Mouse (Mus musculus) heart, adult 2 months (tissue): ENCODE results near the gene Slfn3. TPM values are rescaled to one million over a fixed set of nuclear protein-coding genes. Genes with fewer than 3 reads are reported as not detected.
"Not testable (repeated sequence)": the region's sequence is repeated elsewhere in the genome, so short reads cannot be mapped to it uniquely, and the experiment has no call there.

Experiments
- DNase-seq, 2 experiments: peaks; one replicate each; pipeline ENCODE4 v3.0.0; 2021
- H3K27ac ChIP-seq: fragments of 200-600 bp; 2 replicates; pipeline ENCODE4 v1.8.1; 2022
- H3K27me3 ChIP-seq: fragments of 200-500 bp; 2 replicates; pipeline ENCODE4 v1.6.1; 2012; ENCODE audit warnings: mild to moderate bottlenecking, low read length, inconsistent platforms, mixed read lengths; ENCODE audit not compliant: control insufficient read depth, insufficient read depth
- H3K36me3 ChIP-seq: fragments of 200-500 bp; 2 replicates; pipeline ENCODE4 v1.6.1; 2012; ENCODE audit warnings: low read length, inconsistent platforms; ENCODE audit not compliant: control insufficient read depth, insufficient read depth
- H3K4me1 ChIP-seq: fragments of 200-500 bp; 2 replicates; pipeline ENCODE4 v1.6.1; 2011; ENCODE audit warnings: low read length; ENCODE audit not compliant: control insufficient read depth, insufficient read depth
- H3K4me3 ChIP-seq: fragments of 200-600 bp; 2 replicates; pipeline ENCODE4 v1.8.1; 2022
- H3K79me2 ChIP-seq: fragments of 200-500 bp; replicated peaks from 2 replicates; pipeline ENCODE4 v1.6.1; 2012; ENCODE audit warnings: mild to moderate bottlenecking, inconsistent platforms, low read length, moderate library complexity, mixed read lengths; ENCODE audit not compliant: control insufficient read depth, insufficient read depth
- H3K9ac ChIP-seq: fragments of 200-500 bp; 2 replicates; pipeline ENCODE4 v1.6.1; 2012; ENCODE audit warnings: low read depth, mild to moderate bottlenecking, control low read depth, inconsistent platforms, low read length, mixed read lengths
- CTCF ChIP-seq: fragments of 200-600 bp; IDR thresholded peaks from 2 replicates; pipeline ENCODE4 v1.8.1; 2022; ENCODE audit warnings: antibody characterized with exemption, mild to moderate bottlenecking, moderate library complexity
- EP300 ChIP-seq: fragments of 200-500 bp; IDR thresholded peaks from 2 replicates; pipeline ENCODE4 v1.6.1; 2011; ENCODE audit warnings: low read depth, low read length, control low read depth; ENCODE audit not compliant: insufficient read depth
- POLR2A ChIP-seq: fragments of 200-500 bp; IDR thresholded peaks from 2 replicates; pipeline ENCODE4 v1.6.1; 2011; ENCODE audit warnings: mild to moderate bottlenecking, low read depth, low read length, control low read depth; ENCODE audit not compliant: insufficient read depth
- WGBS: fragments of 180-500 bp; shearing (Covaris S2); methylation state at CpG from one replicate; pipeline ENCODE4 v1.1.7; 2018; 5-methylcytosine and 5-hydroxymethylcytosine counted together
- intact Hi-C: fragments of 180-260 bp; cut with DNase I; formaldehyde crosslinking; loops from one replicate; pipeline ENCODE4 v1.15.1; 2025
- long read RNA-seq: library from polyadenylated mRNA; stranded (forward); transcript quantifications from one replicate; pipeline ENCODE4 v2.0.0, GENCODE M21; 2021
- polyA plus RNA-seq: library from polyadenylated mRNA; depleted of rRNA; stranded (reverse); fragments of >200 nt; gene quantifications from 2 replicates; pipeline ENCODE4 v1.2.3, GENCODE M21; 2012; rRNA removed
- total RNA-seq, 2 experiments: library from RNA; stranded (reverse); gene quantifications; 2 replicates each; pipeline ENCODE4 v1.2.3; 2021

Slfn3 gene
- total RNA-seq (1 to 10 TPM; 2.0 to 3.5 TPM), polyA plus RNA-seq (0.72 and 1.9 TPM in 2 replicates)
- long read RNA-seq, result 0 reads

- peak; percentile 61 to 70 for DNase-seq
- Histone ChIP-seq H3K79me2 (no peaks in the 10 kb centered on the region), H3K27ac (peak within 1 kb of the TSS; percentile 77), H3K9ac (peak within 1 kb of the TSS; percentile 74), H3K27me3 (no peaks in the 10 kb centered on the region), H3K4me1 (peaks cover 2% of the 10 kb centered on the region; the same call in 1 of the 2 replicates), H3K36me3 (no peaks in the 10 kb centered on the region; the same call in 1 of the 2 replicates), H3K4me3 (peak within 1 kb of the TSS; percentile 41)
- TF ChIP-seq EP300 (0 out of 2 replicates have a peak, but pooled peaks have one; percentile 43), CTCF (no peak), POLR2A (peak; percentile 79)
- WGBS, result 36% methylated on average over 12 of the region's 12 CpGs
- intact Hi-C loops, result no loop called here
These were observed at the start of gene Slfn3 for GRCm38 (mm10) chr11:83191134-83191893. Gene Slfn3, plus strand, starts transcription at chr11:83191330.

GRCm38 (mm10) chr11:83148939-83149338, 42.2 kb upstream of the Slfn3 start:
- WGBS, result no CpG with 5 or more reads among the region's 1 CpGs
- H3K27me3 ChIP-seq, H3K27ac ChIP-seq, H3K36me3 ChIP-seq, H3K4me3 ChIP-seq, H3K4me1 ChIP-seq, H3K79me2 ChIP-seq, intact Hi-C loops, H3K9ac ChIP-seq, DNase-seq: not testable (repeated sequence)

- Histone ChIP-seq H3K79me2 (no peaks in the 10 kb centered on the region), H3K27ac (no peak within 1 kb of the TSS), H3K27me3 (no peaks in the 10 kb centered on the region), H3K36me3 (no peaks in the 10 kb centered on the region), H3K9ac (peak within 1 kb of the TSS; percentile 15; the same call in 1 of the 2 replicates), H3K4me3 (no peak within 1 kb of the TSS), H3K4me1 (peaks cover 2% of the 10 kb centered on the region)
- intact Hi-C loops, result no loop called here
- no peak for TF ChIP-seq POLR2A
- TF ChIP-seq EP300, result no peak
- TF ChIP-seq CTCF, result no peak
- no peak for DNase-seq
- 79% methylated on average over 12 of the region's 12 CpGs for WGBS
These were observed 16.1 kb upstream of the Slfn3 start, which contains the start of gene Slfn4 for GRCm38 (mm10) chr11:83174948-83175539. Gene Slfn4, plus strand, starts transcription at chr11:83175186.

GRCm38 (mm10) chr11:83192001-83192400, 871 bp downstream of the Slfn3 start:
- intact Hi-C loops, result loop anchor here (1.0 kb wide), 1 partner anchor 277 kb away; no protein-coding TSS in a partner anchor
- TF ChIP-seq CTCF (peak; percentile 85), EP300 (no peak), POLR2A (0 out of 2 replicates have a peak, but pooled peaks have one; percentile 26)
- H3K79me2 ChIP-seq, result no peaks in the 10 kb centered on the region
- H3K4me1 ChIP-seq, result peaks cover 2% of the 10 kb centered on the region; the same call in 1 of the 2 replicates
- no peaks in the 10 kb centered on the region; the same call in 1 of the 2 replicates for H3K36me3 ChIP-seq
- H3K9ac ChIP-seq, result peak overlapping the region; percentile 51
- H3K4me3 ChIP-seq, result peak overlapping the region; percentile 41
- no peaks in the 10 kb centered on the region for H3K27me3 ChIP-seq
- peak; percentile 20 to 37 for DNase-seq
- 33% methylated on average over 3 of the region's 3 CpGs for WGBS
- peak overlapping the region; percentile 77 for H3K27ac ChIP-seq

- TF ChIP-seq POLR2A (no peak), EP300 (no peak), CTCF (no peak)
- Histone ChIP-seq H3K27me3 (no peaks in the 10 kb centered on the region), H3K4me3 (no peak overlapping the region), H3K36me3 (peaks cover 5% of the 10 kb centered on the region), H3K4me1 (no peaks in the 10 kb centered on the region), H3K79me2 (no peaks in the 10 kb centered on the region), H3K27ac (no peak overlapping the region), H3K9ac (no peak overlapping the region)
- intact Hi-C loops, result no loop called here
- no peak for DNase-seq
These were observed 13.9 kb downstream of the Slfn3 start for GRCm38 (mm10) chr11:83205002-83205401.

- no peak for DNase-seq
- TF ChIP-seq POLR2A, result no peak
- TF ChIP-seq EP300, result no peak
- no peak for TF ChIP-seq CTCF
- intact Hi-C loops, result no loop called here
- H3K27ac ChIP-seq, result no peak overlapping the region
- H3K36me3 ChIP-seq, result no peaks in the 10 kb centered on the region
- no peak overlapping the region for H3K9ac ChIP-seq
- H3K27me3 ChIP-seq, result no peaks in the 10 kb centered on the region
- 81% methylated on average over 1 of the region's 1 CpGs for WGBS
- H3K79me2 ChIP-seq, result no peaks in the 10 kb centered on the region
- H3K4me1 ChIP-seq, result no peaks in the 10 kb centered on the region
- H3K4me3 ChIP-seq, result no peak overlapping the region
These were observed 25.0 kb downstream of the Slfn3 start for GRCm38 (mm10) chr11:83216119-83216518.
